Mouse (Mus musculus): ENCODE results near the gene Avpr1a.
A peak's percentile ranks its signal among the peaks of the same experiment; 100 is the strongest.

The Avpr1a gene

GRCm38 (mm10) chr10:122447861-122448716 is at the start of gene Avpr1a:
Gene Avpr1a, plus strand, starts transcription at chr10:122448499.
- DNase-seq = peak; percentile 20 to 38

- DNase-seq = no peak
Measured at GRCm38 (mm10) chr10:122402270-122402669, 46.0 kb upstream of the Avpr1a start.

GRCm38 (mm10) chr10:122406333-122406732 is 42.0 kb upstream of the Avpr1a start:
- no peak for DNase-seq

- peak; percentile 37 to 58 for DNase-seq
Measured at GRCm38 (mm10) chr10:122408697-122409409, 39.4 kb upstream of the Avpr1a start.

GRCm38 (mm10) chr10:122410791-122411190 is 37.5 kb upstream of the Avpr1a start:
- DNase-seq = no peak

- no peak for DNase-seq
Measured at GRCm38 (mm10) chr10:122432690-122433089, 15.6 kb upstream of the Avpr1a start.

GRCm38 (mm10) chr10:122447275-122447674 is 1.0 kb upstream of the Avpr1a start:
- DNase-seq = peak; percentile 90 to 91

- DNase-seq = peak; percentile 48 to 64
Measured at GRCm38 (mm10) chr10:122448717-122449611, 665 bp downstream of the Avpr1a start.

- no peak for DNase-seq
Measured at GRCm38 (mm10) chr10:122449856-122450255, 1.6 kb downstream of the Avpr1a start.

- DNase-seq = no peak
Measured at GRCm38 (mm10) chr10:122453466-122453865, 5.2 kb downstream of the Avpr1a start.

- no peak for DNase-seq
Measured at GRCm38 (mm10) chr10:122455793-122456192, 7.5 kb downstream of the Avpr1a start.

- DNase-seq = no peak
Measured at GRCm38 (mm10) chr10:122476846-122477245, 28.5 kb downstream of the Avpr1a start.

GRCm38 (mm10) chr10:122498551-122498950 is 50.3 kb downstream of the Avpr1a start:
- no peak for DNase-seq

- DNase-seq = no peak
Measured at GRCm38 (mm10) chr10:122499306-122499705, 51.0 kb downstream of the Avpr1a start.
